Mouse (Mus musculus) stomach, embryonic 16.5 days (tissue): ENCODE results near the gene Fam129a. TPM values are rescaled to one million over a fixed set of nuclear protein-coding genes. Genes with fewer than 3 reads are reported as not detected.

Experiments used
- ATAC-seq: fragments of 200-750 bp; cut with Nextera tagmentation; 2 replicates; pipeline ENCODE4 v1.8.0; 2017; ENCODE audit warnings: moderate number of reproducible peaks, moderate TSS enrichment; ENCODE audit not compliant: insufficient read depth, low FRiP score
- H3K27ac ChIP-seq: fragments of 300-500 bp; sonication (generic); 2 replicates; pipeline ENCODE4 v1.5.1; 2014; ENCODE audit warnings: low read length
- H3K27me3 ChIP-seq: fragments of 300-500 bp; sonication (generic); 2 replicates; pipeline ENCODE4 v1.6.1; 2014; ENCODE audit warnings: low read length, control low read depth, mixed read lengths; ENCODE audit not compliant: control insufficient read depth, insufficient read depth
- H3K36me3 ChIP-seq: fragments of 300-500 bp; sonication (generic); 2 replicates; pipeline ENCODE4 v1.6.1; 2014; ENCODE audit warnings: low read length; ENCODE audit not compliant: control insufficient read depth, insufficient read depth
- H3K4me1 ChIP-seq: fragments of 300-500 bp; sonication (generic); 2 replicates; pipeline ENCODE4 v1.6.1; 2014; ENCODE audit warnings: low read length, control low read depth, mixed read lengths; ENCODE audit not compliant: control insufficient read depth, insufficient read depth
- H3K4me2 ChIP-seq: fragments of 300-500 bp; sonication (generic); 2 replicates; pipeline ENCODE4 v1.6.1; 2014; ENCODE audit warnings: low read depth, low read length, mixed read lengths
- H3K4me3 ChIP-seq: fragments of 300-500 bp; sonication (generic); replicated peaks from 2 replicates; pipeline ENCODE4 v1.5.1; 2014; ENCODE audit warnings: mild to moderate bottlenecking, low read length
- H3K9ac ChIP-seq: fragments of 300-500 bp; sonication (generic); 2 replicates; pipeline ENCODE4 v1.6.1; 2014; ENCODE audit warnings: low read length
- H3K9me3 ChIP-seq: fragments of 300-500 bp; sonication (generic); replicated peaks from 2 replicates; pipeline ENCODE4 v1.6.1; 2016; ENCODE audit warnings: low read length, control low read depth; ENCODE audit not compliant: control insufficient read depth
- WGBS: fragments of 180-500 bp; shearing (Covaris S2); extraction: QIAGEN DNeasy Blood & Tissue Kit; methylation state at CpG from one replicate; pipeline ENCODE4 v1.1.7; 2014; 5-methylcytosine and 5-hydroxymethylcytosine counted together
- polyA plus RNA-seq: library from polyadenylated mRNA; unstranded; fragments of >200 nt; fragmentation: Nextera tagmentation; extraction: Ambion mirVana; gene quantifications from 2 replicates; pipeline ENCODE4 v1.2.1, GENCODE M21; 2015

The Fam129a gene
- polyA plus RNA-seq, 1 experiment from 2014 or later = 22.7 TPM

DNA sequence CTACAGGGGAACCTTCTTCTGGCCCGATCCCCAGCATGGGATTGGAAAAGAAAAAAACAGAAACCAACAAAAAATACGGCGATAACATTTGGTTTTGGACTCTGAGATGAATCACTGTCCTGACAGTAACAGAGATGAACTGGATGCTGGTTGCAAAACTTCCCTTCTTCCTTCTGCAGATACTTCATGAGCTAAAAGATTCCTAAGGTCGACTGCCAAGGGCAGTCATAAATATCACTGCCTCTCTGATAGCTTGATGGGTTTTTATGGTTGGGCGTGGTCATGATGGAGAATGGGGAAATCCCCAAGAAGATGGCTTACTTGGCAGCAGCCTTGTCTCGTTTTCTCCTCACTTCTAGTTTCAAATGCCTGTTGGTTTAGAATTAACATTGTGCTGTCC is 92.0 kb downstream of the Fam129a start:
- H3K4me1 ChIP-seq = peaks cover 6% of the 10 kb centered on the region; the same call in 1 of the 2 replicates
- no peak overlapping the region for H3K27ac ChIP-seq
- no peaks in the 10 kb centered on the region for H3K36me3 ChIP-seq
- H3K4me3 ChIP-seq = no peak overlapping the region
- WGBS = 71% methylated on average over 6 of the region's 6 CpGs
- H3K4me2 ChIP-seq = no peak overlapping the region
- ATAC-seq = no peak
- no peaks in the 10 kb centered on the region for H3K27me3 ChIP-seq
- H3K9me3 ChIP-seq = no peaks in the 10 kb centered on the region
- H3K9ac ChIP-seq = no peak overlapping the region

DNA sequence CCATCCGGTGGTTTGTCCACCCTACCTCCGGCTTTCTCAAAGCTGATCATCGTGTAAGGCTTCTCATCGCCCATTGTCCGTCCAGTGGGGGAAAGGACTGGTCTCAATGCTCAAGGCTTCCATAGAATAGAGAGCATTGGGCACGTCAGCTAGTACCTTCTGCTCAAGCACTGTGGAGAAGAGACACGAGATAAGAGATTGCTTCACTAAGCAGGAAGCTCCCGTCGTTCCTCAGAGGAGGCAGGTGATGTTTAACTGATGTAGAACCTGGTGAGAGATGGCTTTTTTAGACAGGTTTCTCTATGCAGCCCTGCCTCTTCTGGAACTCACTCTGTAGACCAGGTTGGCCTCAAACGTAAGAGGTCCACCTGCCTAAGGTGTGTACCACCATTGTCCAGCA is 93.4 kb downstream of the Fam129a start:
- no peak overlapping the region for H3K4me2 ChIP-seq
- WGBS = 86% methylated on average over 10 of the region's 10 CpGs
- H3K4me1 ChIP-seq = peaks cover 6% of the 10 kb centered on the region; the same call in 1 of the 2 replicates
- H3K9ac ChIP-seq = no peak overlapping the region
- H3K9me3 ChIP-seq = no peaks in the 10 kb centered on the region
- ATAC-seq = no peak
- H3K27ac ChIP-seq = no peak overlapping the region
- H3K4me3 ChIP-seq = no peak overlapping the region
- H3K27me3 ChIP-seq = no peaks in the 10 kb centered on the region
- H3K36me3 ChIP-seq = no peaks in the 10 kb centered on the region

DNA sequence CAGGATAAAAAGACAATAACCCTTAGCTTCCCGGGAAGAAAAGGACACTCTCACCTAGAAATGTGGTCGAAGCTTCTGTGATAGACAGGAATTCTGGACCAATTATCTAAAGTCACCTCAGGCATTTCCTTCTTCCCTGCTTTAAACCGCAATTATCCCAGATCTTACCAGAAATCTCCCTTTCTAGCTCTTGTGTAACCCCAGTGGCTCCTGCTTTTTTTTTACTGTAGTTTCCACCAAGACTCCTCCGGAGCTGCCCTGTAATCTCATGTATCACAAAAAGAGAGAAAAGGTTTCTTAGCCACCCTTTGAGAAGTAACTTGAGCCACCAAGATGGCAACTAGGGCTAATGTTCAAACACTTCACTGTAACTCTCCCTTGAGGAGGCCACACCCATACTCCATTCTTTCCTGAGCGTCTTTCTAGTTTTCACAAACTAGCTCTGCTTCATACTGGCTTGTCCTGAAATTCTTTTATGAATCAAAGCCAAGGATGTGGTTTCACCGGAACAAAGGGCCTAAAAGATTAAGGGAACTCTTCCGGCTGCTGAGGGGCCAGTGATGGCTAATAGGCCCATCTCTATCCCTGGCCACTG is 93.9 kb downstream of the Fam129a start:
- H3K4me2 ChIP-seq = no peak overlapping the region
- WGBS = 79% methylated on average over 7 of the region's 7 CpGs
- no peaks in the 10 kb centered on the region for H3K27me3 ChIP-seq
- no peak for ATAC-seq
- no peak overlapping the region for H3K4me3 ChIP-seq
- no peak overlapping the region for H3K9ac ChIP-seq
- no peaks in the 10 kb centered on the region for H3K9me3 ChIP-seq
- peaks cover 6% of the 10 kb centered on the region; the same call in 1 of the 2 replicates for H3K4me1 ChIP-seq
- H3K27ac ChIP-seq = no peak overlapping the region
- no peaks in the 10 kb centered on the region for H3K36me3 ChIP-seq

DNA sequence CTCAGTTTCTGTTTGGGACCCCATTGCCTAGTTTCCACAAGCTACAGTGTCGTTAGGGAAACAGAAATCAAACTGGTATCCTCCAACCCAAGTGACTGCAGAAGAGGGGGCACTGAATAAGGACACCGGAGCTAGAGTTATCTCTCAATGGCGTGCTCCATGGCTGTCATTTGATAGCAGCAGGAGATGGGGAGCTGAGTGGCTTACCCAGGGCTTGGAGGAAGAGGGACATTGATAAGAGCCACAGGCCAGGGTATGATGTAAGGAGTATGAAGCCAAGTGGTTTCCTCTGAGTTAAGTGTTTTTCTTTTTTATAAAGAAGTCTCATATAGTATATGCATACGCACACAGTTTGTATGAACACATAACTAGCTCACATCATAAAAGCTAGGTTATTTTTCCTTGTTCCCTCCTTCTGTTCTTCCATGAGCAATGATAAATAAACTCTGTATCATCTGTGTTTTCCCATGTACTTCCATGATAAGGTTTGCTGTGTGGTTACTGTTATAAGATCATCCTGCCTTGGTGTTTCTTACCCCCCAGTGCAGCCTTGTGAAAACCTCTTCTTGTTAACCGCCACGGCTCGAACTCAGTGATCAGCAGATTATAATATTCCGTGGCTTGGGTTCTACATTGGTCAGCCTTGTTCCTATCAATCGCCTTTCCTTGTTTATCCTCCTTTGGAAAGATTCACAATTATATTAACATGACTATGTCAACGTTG is 96.5 kb downstream of the Fam129a start:
- Histone ChIP-seq H3K36me3 (no peaks in the 10 kb centered on the region), H3K9ac (no peak overlapping the region), H3K4me3 (no peak overlapping the region), H3K9me3 (no peaks in the 10 kb centered on the region), H3K27ac (no peak overlapping the region), H3K27me3 (no peaks in the 10 kb centered on the region), H3K4me1 (no peaks in the 10 kb centered on the region), H3K4me2 (no peak overlapping the region)
- ATAC-seq = no peak
- WGBS = 80% methylated on average over 10 of the region's 10 CpGs

DNA sequence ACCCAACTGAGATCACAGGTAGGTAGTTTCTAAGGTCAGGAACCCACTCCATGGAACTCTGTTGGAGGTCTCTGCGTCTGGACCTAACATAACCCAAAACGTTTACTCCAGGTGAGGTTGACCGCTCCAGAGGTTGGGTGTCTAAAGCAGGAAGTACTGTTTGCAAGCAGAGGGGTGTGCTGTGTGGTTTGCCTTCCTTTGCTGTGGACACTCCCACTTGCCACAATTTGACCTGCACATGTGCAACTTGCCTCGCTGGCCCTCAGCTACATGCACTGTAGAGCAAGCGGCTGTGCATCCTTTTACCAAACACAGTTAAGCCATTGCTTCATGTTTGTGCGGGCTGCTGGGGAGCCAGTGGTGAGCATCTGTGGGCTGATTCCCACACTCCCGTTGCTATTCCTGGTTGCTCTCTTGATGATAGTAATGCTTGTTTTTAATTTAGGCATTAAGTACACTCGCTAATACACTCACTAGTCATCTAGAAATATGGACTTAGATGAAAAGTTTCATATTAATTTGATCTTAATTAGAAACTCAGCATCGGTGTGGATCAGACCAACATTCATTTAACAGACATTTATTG is 99.1 kb downstream of the Fam129a start:
- no peak overlapping the region for H3K27ac ChIP-seq
- H3K4me2 ChIP-seq = no peak overlapping the region
- no peaks in the 10 kb centered on the region for H3K27me3 ChIP-seq
- no peaks in the 10 kb centered on the region for H3K4me1 ChIP-seq
- H3K9me3 ChIP-seq = no peaks in the 10 kb centered on the region
- no peak overlapping the region for H3K9ac ChIP-seq
- no peak overlapping the region for H3K4me3 ChIP-seq
- WGBS = 82% methylated on average over 9 of the region's 9 CpGs
- ATAC-seq = no peak
- H3K36me3 ChIP-seq = no peaks in the 10 kb centered on the region

DNA sequence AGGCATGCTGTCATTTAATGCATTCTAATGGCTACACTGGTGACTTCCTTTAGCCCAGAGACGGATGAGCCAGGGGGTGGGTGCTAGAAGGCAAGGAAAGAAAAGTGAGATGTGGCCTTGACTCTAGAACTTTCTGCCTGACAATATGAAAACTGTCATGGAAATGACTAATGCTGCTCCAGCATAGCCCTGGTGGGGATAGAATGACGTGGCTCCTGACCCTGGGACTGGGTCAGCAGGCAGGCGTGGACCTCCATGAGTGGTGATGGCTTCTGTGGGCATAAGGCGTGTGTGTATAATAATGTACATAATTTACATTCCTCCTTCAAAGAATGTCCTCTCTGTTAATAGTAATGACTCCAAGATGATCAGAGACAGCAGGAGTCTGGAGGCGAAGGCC is 104.7 kb downstream of the Fam129a start:
- no peaks in the 10 kb centered on the region for H3K36me3 ChIP-seq
- WGBS = 38% methylated on average over 5 of the region's 5 CpGs
- H3K27ac ChIP-seq = peak overlapping the region; percentile 16
- no peaks in the 10 kb centered on the region for H3K27me3 ChIP-seq
- no peak overlapping the region for H3K4me2 ChIP-seq
- H3K9me3 ChIP-seq = no peaks in the 10 kb centered on the region
- H3K4me3 ChIP-seq = no peak overlapping the region
- peak; percentile 46; the same call in 1 of the 2 replicates for ATAC-seq
- H3K9ac ChIP-seq = no peak overlapping the region
- H3K4me1 ChIP-seq = peaks cover 10% of the 10 kb centered on the region

DNA sequence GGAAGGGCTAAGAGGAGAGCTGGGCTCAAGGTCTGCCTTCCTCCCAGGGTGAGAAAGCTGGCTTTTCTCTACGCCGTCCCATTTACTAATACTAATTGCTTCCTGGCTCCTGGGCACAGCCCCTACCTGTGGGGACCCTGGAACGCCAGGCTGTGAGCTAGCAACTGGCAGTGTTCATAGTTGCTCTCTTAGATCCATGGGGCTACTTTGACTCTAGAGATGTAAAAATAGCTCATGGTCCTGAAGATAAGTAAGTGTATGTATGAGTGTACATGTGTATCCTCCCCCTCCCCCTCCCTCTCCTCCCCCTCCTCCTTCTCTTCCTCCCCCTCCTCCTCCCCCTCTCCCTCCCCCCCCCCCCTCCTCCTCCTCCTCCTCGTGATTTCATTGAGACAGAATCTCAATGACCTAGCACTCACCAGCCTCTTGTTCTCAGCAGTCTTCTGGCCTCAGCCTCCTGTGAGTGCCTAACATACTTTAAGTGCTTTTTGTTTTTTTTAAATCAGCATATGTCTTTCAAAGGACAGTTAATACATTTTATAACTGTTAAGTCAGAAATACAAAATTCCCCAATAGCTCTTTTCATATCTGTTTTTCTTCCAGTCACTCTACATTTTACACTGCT is 106.3 kb downstream of the Fam129a start:
- no peak overlapping the region for H3K4me2 ChIP-seq
- peak overlapping the region; percentile 35; the same call in 1 of the 2 replicates for H3K27ac ChIP-seq
- H3K36me3 ChIP-seq = no peaks in the 10 kb centered on the region
- no peak overlapping the region for H3K4me3 ChIP-seq
- 39% methylated on average over 4 of the region's 4 CpGs for WGBS
- no peaks in the 10 kb centered on the region for H3K27me3 ChIP-seq
- H3K9ac ChIP-seq = no peak overlapping the region
- no peak for ATAC-seq
- no peaks in the 10 kb centered on the region for H3K9me3 ChIP-seq
- H3K4me1 ChIP-seq = peaks cover 10% of the 10 kb centered on the region

DNA sequence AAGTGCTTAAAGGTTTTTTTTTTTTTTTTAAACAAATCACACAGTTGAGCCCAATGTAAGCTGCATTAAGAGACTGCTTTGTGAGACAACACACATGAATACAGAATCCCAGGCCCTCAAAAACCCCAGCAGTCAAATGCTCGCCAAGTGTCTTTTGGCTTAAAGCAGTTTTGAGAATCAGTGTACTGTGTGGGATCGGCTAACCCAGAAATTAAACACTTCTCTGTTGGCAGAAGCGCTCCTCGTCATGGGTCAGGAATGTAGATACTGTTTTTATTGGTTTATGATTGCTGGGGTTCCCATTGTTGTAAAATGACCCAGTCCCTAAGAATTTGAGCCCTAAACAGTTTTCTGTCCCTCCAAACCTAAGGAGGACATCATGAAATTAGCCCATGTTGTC is 107.0 kb downstream of the Fam129a start:
- no peaks in the 10 kb centered on the region for H3K27me3 ChIP-seq
- no peak overlapping the region for H3K9ac ChIP-seq
- H3K4me1 ChIP-seq = peaks cover 10% of the 10 kb centered on the region
- no peak overlapping the region for H3K4me3 ChIP-seq
- H3K36me3 ChIP-seq = no peaks in the 10 kb centered on the region
- peak overlapping the region; percentile 42; the same call in 1 of the 2 replicates for H3K27ac ChIP-seq
- H3K4me2 ChIP-seq = no peak overlapping the region
- ATAC-seq = peak; percentile 42; the same call in 1 of the 2 replicates
- WGBS = 48% methylated on average over 4 of the region's 4 CpGs
- no peaks in the 10 kb centered on the region for H3K9me3 ChIP-seq

DNA sequence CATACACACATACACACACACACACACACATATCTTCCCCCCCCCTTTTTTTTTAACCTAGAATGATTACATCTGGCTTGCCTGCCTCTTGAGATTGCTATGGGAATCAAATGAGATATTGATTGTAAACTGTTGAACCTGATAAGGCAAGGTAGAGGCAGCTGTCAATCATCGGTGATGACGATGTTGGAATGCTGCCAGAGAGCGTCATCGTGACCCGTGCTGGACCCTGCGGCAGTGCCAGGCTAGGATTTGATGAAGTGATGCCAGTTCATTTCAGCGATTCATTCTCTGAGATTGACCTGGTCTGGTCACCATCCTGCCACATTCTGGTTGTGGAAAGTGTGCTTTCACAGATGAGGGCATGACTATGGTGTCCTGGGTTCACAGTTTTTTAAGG is 108.2 kb downstream of the Fam129a start:
- no peak overlapping the region for H3K4me3 ChIP-seq
- no peaks in the 10 kb centered on the region for H3K36me3 ChIP-seq
- no peak overlapping the region for H3K9ac ChIP-seq
- H3K9me3 ChIP-seq = no peaks in the 10 kb centered on the region
- peaks cover 11% of the 10 kb centered on the region for H3K4me1 ChIP-seq
- WGBS = 85% methylated on average over 7 of the region's 7 CpGs
- no peaks in the 10 kb centered on the region for H3K27me3 ChIP-seq
- no peak overlapping the region for H3K27ac ChIP-seq
- H3K4me2 ChIP-seq = no peak overlapping the region
- ATAC-seq = no peak
